Mouse (Mus musculus) urinary bladder, postnatal 0 days (tissue): ENCODE data around the gene Tubd1. TPM values are rescaled to one million over a fixed set of nuclear protein-coding genes. Genes with fewer than 3 reads are reported as not detected.

Experiments used
- microRNA counts: library from miRNA; unstranded; fragments of <30 nt; microRNA quantifications from one replicate; lab custom pipeline; 2016
- microRNA-seq: library from miRNA; unstranded; fragments of <30 nt; microRNA quantifications from one replicate; pipeline ENCODE4, GENCODE M21; 2016
- polyA plus RNA-seq: library from polyadenylated mRNA; unstranded; fragments of >200 nt; fragmentation: Nextera tagmentation; extraction: Ambion mirVana; gene quantifications from 2 replicates; pipeline ENCODE4 v1.2.1, GENCODE M21; 2015

The Tubd1 gene
- polyA plus RNA-seq, result 6.0 and 6.2 TPM in 2 replicates

GRCm38 (mm10) chr11:86544639-86545299 lies at the start of gene Tubd1, which contains the start of gene Rps6kb1:
TSS of gene Tubd1 (plus strand) at chr11:86544991.
TSS of gene Rps6kb1 (minus strand) at chr11:86544805.

MicroRNA genes within 50 kb of the gene (microRNA counts, 519-probe panel; counts per million panel counts)
- microRNA mmu-miR-21 (lab: Ali Mortazavi, UCI), result 5,344 counts per million, percentile 95 among the panel's probes with 10 or more counts

Small RNA genes within 50 kb of the gene (microRNA-seq; reads per million reads assigned to microRNA genes)
- 70,649 reads per million, percentile 100 among the genes with 10 or more reads in this experiment for gene Mir21a

Other genes starting within 250 kb of the Tubd1 start
- gene Med13, start 187.4 kb upstream of the Tubd1 start, polyA plus RNA-seq, result 3.5 and 4.6 TPM in 2 replicates
- 71.0 and 91.2 TPM in 2 replicates for gene Rnft1, start 60.3 kb upstream of the Tubd1 start, polyA plus RNA-seq
- gene Rps6kb1, start 186 bp upstream of the Tubd1 start, polyA plus RNA-seq, result 34.5 and 47.3 TPM in 2 replicates
- gene Vmp1, start 138.8 kb downstream of the Tubd1 start, polyA plus RNA-seq, result 221 and 241 TPM in 2 replicates
- gene Ptrh2, start 139.0 kb downstream of the Tubd1 start, polyA plus RNA-seq, result 18.0 and 20.4 TPM in 2 replicates
- gene Cltc, start 212.6 kb downstream of the Tubd1 start, polyA plus RNA-seq, result 75.1 and 86.2 TPM in 2 replicates